Mouse (Mus musculus) intestine, embryonic 14.5 days (tissue): ENCODE results near the gene Srgap3. TPM values are rescaled to one million over a fixed set of nuclear protein-coding genes. Genes with fewer than 3 reads are reported as not detected.
A peak's percentile ranks its signal among the peaks of the same experiment; 100 is the strongest.

Source experiments
- ATAC-seq: fragments of 200-750 bp; cut with Nextera tagmentation; replicated peaks from 2 replicates; pipeline ENCODE4 v1.8.0; 2017; ENCODE audit warnings: low read depth, moderate number of reproducible peaks, moderate TSS enrichment, moderate library complexity; ENCODE audit not compliant: low FRiP score, low TSS enrichment
- DNase-seq: peaks from one replicate; pipeline ENCODE4 v3.0.0-alpha.2; 2018; ENCODE audit warnings: low spot score
- H3K27ac ChIP-seq: fragments of 300-500 bp; sonication (generic); 2 replicates; pipeline ENCODE4 v1.5.1; 2014; ENCODE audit warnings: low read depth, mild to moderate bottlenecking, control low read depth
- H3K27me3 ChIP-seq: fragments of 300-500 bp; sonication (generic); replicated peaks from 2 replicates; pipeline ENCODE4 v1.6.1; 2014; ENCODE audit warnings: low read length, control low read depth; ENCODE audit not compliant: control insufficient read depth, insufficient read depth
- H3K36me3 ChIP-seq: fragments of 300-500 bp; sonication (generic); 2 replicates; pipeline ENCODE4 v1.6.1; 2014; ENCODE audit warnings: low read length, control low read depth; ENCODE audit not compliant: control insufficient read depth, insufficient read depth
- H3K4me1 ChIP-seq: fragments of 300-500 bp; sonication (generic); replicated peaks from 2 replicates; pipeline ENCODE4 v1.6.1; 2014; ENCODE audit warnings: low read length, control low read depth, mixed read lengths; ENCODE audit not compliant: control insufficient read depth, insufficient read depth
- H3K4me2 ChIP-seq: fragments of 300-500 bp; sonication (generic); 2 replicates; pipeline ENCODE4 v1.6.1; 2014; ENCODE audit warnings: low read length
- H3K4me3 ChIP-seq: fragments of 300-500 bp; sonication (generic); 2 replicates; pipeline ENCODE4 v1.5.1; 2014; ENCODE audit warnings: low read depth, low read length, control low read depth, mixed read lengths
- H3K9ac ChIP-seq: fragments of 300-500 bp; sonication (generic); 2 replicates; pipeline ENCODE4 v1.6.1; 2014; ENCODE audit warnings: mild to moderate bottlenecking, low read length
- H3K9me3 ChIP-seq: fragments of 300-500 bp; sonication (generic); 2 replicates; pipeline ENCODE4 v1.6.1; 2016; ENCODE audit warnings: low read length, control low read depth; ENCODE audit not compliant: control insufficient read depth
- WGBS: fragments of 180-500 bp; shearing (Covaris S2); extraction: QIAGEN DNeasy Blood & Tissue Kit; methylation state at CpG from one replicate; pipeline ENCODE4 v1.1.7; 2014; 5-methylcytosine and 5-hydroxymethylcytosine counted together
- polyA plus RNA-seq: library from polyadenylated mRNA; unstranded; fragments of >200 nt; fragmentation: Nextera tagmentation; extraction: Ambion mirVana; gene quantifications from 2 replicates; pipeline ENCODE4 v1.2.1, GENCODE M21; 2014

Gene Srgap3
- polyA plus RNA-seq, 1 experiment from 2014 or later = 6.8 TPM

DNA sequence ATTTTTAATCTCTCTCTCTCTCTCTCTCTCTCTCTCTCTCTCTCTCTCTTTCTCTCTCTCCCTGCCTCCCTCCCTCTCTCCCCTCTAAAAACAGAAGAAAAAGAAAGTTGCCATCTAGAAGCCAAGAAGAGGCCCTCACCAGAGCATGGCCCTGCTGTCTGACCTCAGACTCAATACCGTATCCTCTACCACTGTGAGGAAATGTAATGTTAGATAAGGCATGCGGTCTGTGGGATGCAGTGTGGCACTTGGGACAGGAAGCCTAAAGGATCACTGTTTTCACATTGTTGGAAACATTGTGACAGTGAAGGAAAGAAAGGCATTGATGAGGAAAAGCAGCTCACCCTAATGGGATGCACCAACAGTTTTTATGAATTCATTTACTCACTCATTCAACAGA, 8.7 kb upstream of the Srgap3 start:
- ATAC-seq (no peak), DNase-seq (no peak)
- Histone ChIP-seq H3K9ac (no peak overlapping the region), H3K4me1 (peaks cover 7% of the 10 kb centered on the region), H3K4me3 (no peak overlapping the region), H3K9me3 (no peaks in the 10 kb centered on the region), H3K4me2 (no peak overlapping the region), H3K36me3 (no peaks in the 10 kb centered on the region), H3K27ac (no peak overlapping the region), H3K27me3 (no peaks in the 10 kb centered on the region)
- WGBS = 67% methylated on average over 2 of the region's 2 CpGs

DNA sequence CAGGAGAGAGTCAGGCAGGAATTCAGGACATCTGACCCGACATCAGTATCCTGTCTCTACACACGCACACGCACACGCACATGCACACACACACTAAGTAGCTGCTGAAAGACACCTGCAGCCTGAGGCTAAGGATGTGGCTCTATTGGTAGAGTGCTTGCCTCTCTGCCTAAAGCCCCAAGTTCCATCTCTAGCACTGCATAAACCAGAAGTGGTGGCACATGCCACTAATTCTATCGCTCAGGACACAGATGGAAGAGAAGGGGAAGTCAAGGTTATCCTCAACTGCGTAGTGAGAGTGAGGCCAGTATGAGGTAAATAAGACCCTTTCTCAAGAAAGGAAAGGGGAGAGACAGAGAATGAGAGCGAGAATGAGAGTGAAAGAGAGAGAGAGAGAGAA, 6.8 kb upstream of the Srgap3 start:
- ATAC-seq (no peak), DNase-seq (no peak)
- Histone ChIP-seq H3K4me1 (peaks cover 9% of the 10 kb centered on the region), H3K27me3 (no peaks in the 10 kb centered on the region), H3K9me3 (no peaks in the 10 kb centered on the region), H3K4me3 (no peak overlapping the region), H3K9ac (no peak overlapping the region), H3K27ac (no peak overlapping the region), H3K4me2 (no peak overlapping the region), H3K36me3 (no peaks in the 10 kb centered on the region)
- 80% methylated on average over 7 of the region's 7 CpGs for WGBS

DNA sequence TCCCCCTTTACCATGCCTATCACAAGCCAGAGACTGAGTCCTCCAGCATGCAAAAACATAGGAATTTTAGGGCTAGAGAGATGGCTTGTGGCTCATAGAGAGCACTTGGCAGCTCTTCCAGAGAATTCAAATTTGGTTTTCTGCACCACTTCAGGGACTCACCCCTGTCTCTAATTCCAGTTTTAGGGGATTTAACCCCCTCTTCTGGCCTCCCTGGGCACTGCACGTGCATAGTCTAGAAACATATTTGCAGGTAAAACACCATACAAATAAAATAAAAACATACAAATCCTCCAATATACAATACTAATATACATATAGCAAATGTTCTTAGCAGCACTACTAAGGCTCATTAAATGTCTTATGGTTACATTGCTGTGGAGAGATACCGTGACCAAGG, 4.2 kb upstream of the Srgap3 start:
- H3K27me3 ChIP-seq = no peaks in the 10 kb centered on the region
- no peak overlapping the region for H3K4me2 ChIP-seq
- no peak overlapping the region for H3K4me3 ChIP-seq
- peaks cover 15% of the 10 kb centered on the region for H3K4me1 ChIP-seq
- no peaks in the 10 kb centered on the region for H3K36me3 ChIP-seq
- H3K9ac ChIP-seq = no peak overlapping the region
- WGBS = 78% methylated on average over 2 of the region's 2 CpGs
- H3K27ac ChIP-seq = no peak overlapping the region
- no peaks in the 10 kb centered on the region for H3K9me3 ChIP-seq
- ATAC-seq (no peak), DNase-seq (no peak)

DNA sequence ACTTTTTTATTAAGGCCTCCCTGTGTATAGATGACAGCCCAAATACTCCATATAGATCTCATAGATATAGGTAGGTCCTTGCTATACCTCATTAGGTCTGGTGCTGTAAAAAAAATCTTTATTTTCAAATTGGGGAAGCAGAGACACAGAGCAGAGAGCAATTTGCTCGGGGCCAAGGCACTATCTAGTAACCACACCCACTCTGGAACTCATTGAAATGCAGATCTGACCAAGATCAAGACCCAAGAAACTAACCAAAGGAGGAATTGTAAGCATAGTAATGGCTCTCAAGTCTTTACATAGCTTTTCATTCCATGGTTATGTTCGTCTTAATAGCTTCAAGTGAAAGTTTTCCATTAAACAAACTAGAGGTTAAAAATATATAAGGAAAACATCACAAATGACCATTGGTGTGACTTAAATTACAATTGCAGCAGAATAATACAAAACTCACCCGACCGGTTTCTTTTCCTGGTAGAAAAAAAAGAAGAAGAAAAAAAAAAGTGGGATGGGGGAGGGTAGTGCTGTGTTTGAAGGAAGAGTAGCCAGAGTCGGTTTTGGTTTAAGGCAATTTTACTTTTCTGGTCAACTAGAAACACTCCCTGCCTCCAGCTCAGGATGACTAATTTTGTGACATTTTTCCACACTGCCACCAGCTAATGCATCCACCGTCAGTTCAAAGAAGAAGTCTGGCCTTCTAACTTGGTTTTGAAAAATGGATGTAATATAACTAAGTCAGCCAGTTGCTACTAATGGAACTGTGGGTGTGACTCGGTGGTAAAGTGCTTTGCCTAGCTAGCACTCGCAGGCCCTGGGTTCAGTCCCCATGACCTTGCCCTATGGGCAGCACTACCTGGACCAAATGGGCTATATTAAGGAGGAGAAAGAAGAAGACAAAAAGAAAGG, 3.4 kb upstream of the Srgap3 start:
- no peak overlapping the region for H3K4me2 ChIP-seq
- ATAC-seq (no peak), DNase-seq (no peak)
- H3K4me3 ChIP-seq = no peak overlapping the region
- H3K27ac ChIP-seq = no peak overlapping the region
- peaks cover 18% of the 10 kb centered on the region for H3K4me1 ChIP-seq
- H3K9me3 ChIP-seq = no peaks in the 10 kb centered on the region
- no peak overlapping the region for H3K9ac ChIP-seq
- 39% methylated on average over 8 of the region's 8 CpGs for WGBS
- no peaks in the 10 kb centered on the region for H3K27me3 ChIP-seq
- H3K36me3 ChIP-seq = no peaks in the 10 kb centered on the region

DNA sequence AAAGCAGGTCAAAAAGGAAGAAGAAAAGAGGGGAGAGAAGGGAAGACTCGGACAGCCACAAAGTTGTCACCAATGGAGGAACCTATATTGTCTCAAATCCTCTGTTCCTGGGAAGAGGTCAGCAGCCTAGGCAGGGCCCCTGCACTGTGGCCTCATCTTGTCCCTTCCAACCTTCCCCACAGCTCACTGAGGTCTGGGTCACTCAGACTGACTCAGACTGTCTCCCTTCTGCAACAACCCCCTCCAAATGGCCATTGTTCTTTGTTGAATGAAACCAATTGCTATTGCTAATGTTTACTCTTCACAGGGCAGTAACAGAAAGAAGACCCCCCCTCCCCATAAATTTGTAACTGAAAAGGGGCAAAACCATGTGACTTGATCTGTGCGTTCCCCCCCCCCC, 2.2 kb upstream of the Srgap3 start:
- 62% methylated on average over 2 of the region's 2 CpGs for WGBS
- DNase-seq = no peak
- ATAC-seq = no peak
- no peaks in the 10 kb centered on the region for H3K9me3 ChIP-seq
- no peak overlapping the region for H3K4me3 ChIP-seq
- no peak overlapping the region for H3K4me2 ChIP-seq
- H3K4me1 ChIP-seq = peaks cover 24% of the 10 kb centered on the region
- H3K9ac ChIP-seq = no peak overlapping the region
- no peaks in the 10 kb centered on the region for H3K27me3 ChIP-seq
- no peaks in the 10 kb centered on the region for H3K36me3 ChIP-seq
- no peak overlapping the region for H3K27ac ChIP-seq

DNA sequence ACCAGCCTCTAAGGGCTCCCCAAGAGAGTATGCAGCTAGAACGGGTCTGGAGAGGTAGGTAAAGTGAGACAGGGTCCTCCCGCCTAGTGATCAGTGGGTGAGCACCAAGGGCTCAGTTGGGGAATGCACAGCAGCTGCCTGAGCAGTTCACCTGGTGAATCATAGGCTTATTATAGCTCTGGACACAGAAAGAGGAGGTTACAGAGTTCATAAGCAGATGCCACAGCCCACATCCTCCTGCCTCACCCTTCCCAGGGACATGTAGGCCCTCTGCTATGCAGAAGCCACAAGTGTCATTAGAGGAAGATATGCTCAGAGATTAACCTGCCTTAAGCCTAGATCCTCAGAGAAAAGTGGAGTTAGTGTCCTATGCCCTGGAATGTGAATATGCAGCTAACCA, 1.4 kb upstream of the Srgap3 start:
- Histone ChIP-seq H3K27me3 (no peaks in the 10 kb centered on the region), H3K27ac (no peak overlapping the region), H3K4me1 (peaks cover 24% of the 10 kb centered on the region), H3K36me3 (no peaks in the 10 kb centered on the region), H3K4me3 (no peak overlapping the region), H3K9ac (no peak overlapping the region), H3K9me3 (no peaks in the 10 kb centered on the region), H3K4me2 (no peak overlapping the region)
- 79% methylated on average over 2 of the region's 2 CpGs for WGBS
- ATAC-seq (no peak), DNase-seq (no peak)

DNA sequence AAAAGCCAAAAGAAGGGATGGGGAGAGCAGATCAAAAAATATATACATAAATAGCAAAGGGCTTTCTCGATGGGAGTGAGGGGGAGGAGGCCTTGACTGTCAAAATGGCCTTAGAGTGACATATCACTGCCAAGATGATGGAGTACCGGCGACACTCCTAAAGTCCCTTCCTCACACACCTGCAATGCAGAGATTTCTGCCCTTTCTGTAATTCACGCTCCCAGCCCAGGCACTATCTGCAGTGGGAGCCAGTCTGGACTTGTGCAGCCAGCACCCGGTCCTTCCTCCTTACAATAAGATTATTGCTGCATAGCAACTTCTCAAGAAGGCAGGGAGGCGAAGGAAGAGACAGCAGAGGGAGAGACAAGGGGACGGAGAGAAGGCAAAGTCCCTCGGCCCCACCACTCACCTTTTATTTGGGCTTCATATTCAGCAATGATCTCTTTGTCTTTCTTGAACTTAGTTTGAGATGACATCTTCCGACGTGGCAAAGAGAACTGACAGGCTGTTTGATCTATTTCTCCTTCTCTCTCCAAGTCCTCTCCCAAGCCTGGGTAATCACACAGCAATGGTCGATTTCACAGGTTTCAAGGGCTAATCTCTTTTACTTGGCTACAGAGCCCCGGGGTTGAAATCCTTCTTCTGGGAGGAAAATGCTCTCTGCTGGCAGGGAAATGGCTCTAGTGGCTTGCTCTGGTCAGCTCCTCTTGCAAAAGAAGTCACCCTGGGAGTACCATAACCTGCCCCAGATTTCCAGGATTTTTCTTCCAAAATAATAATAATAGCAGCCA, 850 bp downstream of the Srgap3 start:
- ATAC-seq = no peak; the same call in 1 of the 2 replicates

DNA sequence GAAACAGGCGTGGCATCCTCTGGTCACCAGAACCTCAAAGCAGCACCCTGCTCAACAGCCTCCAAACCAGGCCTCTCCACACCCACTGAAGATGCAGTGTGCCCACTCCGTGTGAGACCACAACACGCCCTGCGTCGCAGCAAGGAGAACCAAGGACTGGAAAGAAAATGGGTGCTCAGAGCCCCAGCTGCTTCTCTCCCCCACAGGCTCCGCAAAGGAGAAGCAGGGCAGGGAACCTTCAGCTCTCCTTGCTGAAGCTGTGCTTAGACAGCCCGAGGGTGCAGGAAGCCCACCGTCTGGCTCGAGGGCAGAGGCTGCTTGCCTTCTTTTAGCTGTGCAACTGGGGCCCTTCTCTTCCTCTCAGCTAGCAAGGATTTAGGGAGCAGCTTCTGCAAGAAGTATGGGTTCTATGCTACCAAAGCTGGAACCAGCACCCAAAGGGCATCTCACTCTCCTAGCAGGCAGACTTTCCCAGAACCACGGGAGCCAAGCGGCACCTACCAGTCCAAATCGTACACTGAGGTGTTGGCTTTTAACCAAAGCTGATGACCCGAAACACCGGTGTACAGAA, 1.8 kb downstream of the Srgap3 start:
- Histone ChIP-seq H3K36me3 (no peaks in the 10 kb centered on the region), H3K9ac (peak overlapping the region; percentile 41), H3K4me3 (peak overlapping the region; percentile 77), H3K4me2 (peak overlapping the region; percentile 51), H3K27me3 (no peaks in the 10 kb centered on the region), H3K27ac (no peak overlapping the region), H3K4me1 (peaks cover 24% of the 10 kb centered on the region), H3K9me3 (no peaks in the 10 kb centered on the region)
- DNase-seq = peak; percentile 63
- no peak for ATAC-seq
- 39% methylated on average over 14 of the region's 14 CpGs for WGBS

More for the DNA sequence above, 850 bp downstream of the Srgap3 start:
- Histone ChIP-seq H3K36me3 (no peaks in the 10 kb centered on the region), H3K4me1 (peaks cover 24% of the 10 kb centered on the region), H3K4me2 (peak overlapping the region; percentile 51), H3K9me3 (no peaks in the 10 kb centered on the region), H3K9ac (peak overlapping the region; percentile 68), H3K27me3 (no peaks in the 10 kb centered on the region), H3K27ac (peak overlapping the region; percentile 69; the same call in 1 of the 2 replicates), H3K4me3 (peak overlapping the region; percentile 77)
- DNase-seq = peak; percentile 70
- WGBS = 12% methylated on average over 12 of the region's 12 CpGs
